Mouse (Mus musculus): Measurements from ENCODE around the gene Map3k1. TPM values are rescaled to one million over a fixed set of nuclear protein-coding genes. Genes with fewer than 3 reads are reported as not detected.
"Not testable (repeated sequence)": the region's sequence is repeated elsewhere in the genome, so short reads cannot be mapped to it uniquely, and the experiment has no call there.

Map3k1 gene
- polyA plus RNA-seq, 3 experiments from 2014 or later = 81.9 to 104 (median 103) TPM

DNA sequence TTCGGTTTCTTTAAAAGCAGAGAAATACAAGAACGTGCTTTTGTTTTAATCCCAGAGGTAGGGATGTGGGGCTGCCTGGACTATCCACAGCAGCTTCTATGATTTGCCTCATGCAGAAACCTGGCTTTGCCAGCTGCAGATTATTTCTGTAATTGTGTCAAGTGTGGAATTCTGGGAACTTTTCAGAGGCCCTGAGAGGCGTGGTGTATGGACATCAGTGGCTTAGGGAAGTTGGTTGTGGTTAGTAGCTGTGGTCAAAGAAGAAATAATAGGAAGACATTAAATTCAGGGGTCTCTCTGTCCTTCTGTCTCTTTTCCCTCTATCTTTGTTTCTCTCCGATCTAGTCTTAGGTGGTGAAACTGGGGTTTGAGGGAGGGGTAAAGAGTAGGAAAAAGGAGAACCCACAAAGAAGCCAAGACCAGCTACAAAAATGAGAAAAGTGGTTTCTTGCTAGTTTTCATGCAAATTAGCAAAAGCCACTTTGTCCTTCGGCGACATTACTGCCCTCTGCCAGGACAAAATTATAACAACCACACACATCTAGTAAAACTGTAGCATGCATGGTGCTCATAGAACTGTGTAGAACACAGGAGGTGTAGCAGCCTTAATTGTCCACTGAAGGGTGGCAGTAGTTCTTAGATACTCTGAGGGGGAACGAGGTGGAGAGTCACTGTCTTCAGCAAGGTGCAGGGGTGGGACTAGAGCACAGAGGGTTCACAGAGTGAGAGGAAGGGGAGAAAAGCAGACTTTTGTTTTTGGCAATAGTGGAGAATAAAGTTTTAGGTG is 67.4 kb downstream of the Map3k1 start:
- no peak for ATAC-seq

DNA sequence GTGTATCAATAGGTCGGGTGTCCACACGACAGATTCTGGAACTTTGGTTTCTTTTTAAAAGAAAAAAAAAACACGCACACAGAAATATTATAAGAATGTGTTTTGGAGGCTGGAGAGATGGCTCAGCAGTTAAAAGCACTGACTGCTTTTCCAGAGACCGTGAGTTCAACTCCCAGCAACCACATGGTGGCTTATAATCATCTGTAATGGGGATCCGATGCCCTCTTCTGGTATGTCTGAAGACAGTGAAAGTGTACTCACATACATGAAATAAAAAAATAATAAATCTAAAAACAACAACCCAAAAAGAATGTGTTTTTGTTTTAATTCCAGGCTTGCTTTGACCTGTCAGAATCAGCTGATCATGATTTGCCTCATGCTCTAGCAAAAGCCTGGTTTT is 81.9 kb downstream of the Map3k1 start:
- ATAC-seq = no peak

DNA sequence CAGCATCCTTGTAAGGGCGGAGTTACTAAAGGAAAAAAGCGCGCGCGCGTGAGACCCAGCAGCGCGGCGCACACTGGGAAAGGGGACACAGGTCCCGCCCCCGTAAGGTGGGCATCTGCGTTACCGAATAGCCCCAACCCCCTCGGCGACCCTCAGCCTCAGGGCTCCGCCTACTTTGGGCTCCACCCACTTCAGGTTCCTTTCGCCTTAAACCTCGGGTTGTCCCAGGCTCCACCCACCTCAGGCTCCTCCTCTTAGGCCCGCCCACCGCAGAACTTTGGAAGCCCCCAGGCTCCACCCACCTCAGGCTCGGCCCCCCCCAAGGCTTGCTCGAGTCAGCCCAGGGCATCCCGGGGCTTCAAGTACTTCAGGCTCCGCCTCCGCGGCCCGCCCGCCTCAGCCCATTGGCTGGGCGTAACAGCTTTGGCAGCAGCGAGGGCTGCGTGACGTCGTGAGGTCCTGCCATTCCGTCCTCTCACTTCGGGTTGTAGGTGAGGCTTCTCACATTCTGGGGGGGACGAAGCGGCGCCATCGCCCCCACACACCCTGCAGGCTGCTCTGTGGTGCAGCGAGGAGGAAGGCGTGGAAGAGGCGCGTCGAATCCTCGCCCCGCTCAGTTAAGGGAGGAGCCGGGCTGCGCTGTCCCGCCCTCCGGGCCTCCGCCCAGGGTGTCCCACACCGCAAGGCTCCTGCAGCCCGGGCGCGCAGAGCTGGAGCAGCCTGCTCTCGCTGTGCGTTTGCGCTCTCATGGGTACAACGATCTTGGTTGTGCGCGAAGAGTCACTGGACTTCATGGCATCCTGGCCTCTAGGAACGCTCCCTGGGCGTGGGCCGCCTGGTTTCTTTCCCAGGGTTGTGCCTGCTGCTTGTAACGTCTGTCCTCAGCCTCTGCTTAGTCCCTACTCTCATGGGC is 83.4 kb downstream of the Map3k1 start:
- ATAC-seq = peak; percentile 89

DNA sequence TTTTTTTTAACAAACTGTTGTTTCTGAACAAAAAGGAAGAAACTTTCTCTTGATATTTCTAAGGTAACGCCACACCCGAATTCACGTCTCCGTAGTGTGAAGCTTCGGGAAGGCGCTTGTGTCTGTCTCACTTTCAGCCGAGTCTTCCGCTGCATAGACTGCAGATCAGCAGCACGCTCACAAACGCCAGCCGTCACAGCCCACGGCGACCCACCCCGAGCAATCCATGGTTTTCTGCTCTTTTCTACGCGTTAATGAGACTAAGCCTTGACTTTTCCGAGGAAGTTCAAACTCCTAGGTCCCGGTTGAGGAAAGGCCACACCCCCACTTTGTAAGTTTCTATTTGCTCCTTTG is 84.0 kb downstream of the Map3k1 start:
- ATAC-seq = peak; percentile 24

DNA sequence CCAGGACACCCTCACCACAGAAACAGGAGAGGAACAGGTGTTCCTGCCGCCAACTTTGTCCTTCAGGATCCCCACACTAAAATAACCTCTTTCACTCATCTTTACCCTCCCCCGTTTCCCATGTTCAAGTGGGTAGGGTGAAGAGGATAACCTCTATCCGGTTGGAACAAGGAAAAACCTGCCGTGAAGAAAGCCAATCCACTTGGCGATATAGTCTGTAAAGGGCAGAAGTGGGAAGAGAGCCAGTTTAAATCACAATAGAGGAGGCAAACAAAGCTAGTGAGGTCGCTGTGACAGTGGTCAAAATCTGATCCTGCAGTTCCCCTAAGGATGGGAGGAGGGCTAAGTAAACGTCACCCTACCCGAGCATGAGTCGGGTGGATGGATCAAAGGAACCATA is 89.1 kb downstream of the Map3k1 start:
- ATAC-seq = no peak

DNA sequence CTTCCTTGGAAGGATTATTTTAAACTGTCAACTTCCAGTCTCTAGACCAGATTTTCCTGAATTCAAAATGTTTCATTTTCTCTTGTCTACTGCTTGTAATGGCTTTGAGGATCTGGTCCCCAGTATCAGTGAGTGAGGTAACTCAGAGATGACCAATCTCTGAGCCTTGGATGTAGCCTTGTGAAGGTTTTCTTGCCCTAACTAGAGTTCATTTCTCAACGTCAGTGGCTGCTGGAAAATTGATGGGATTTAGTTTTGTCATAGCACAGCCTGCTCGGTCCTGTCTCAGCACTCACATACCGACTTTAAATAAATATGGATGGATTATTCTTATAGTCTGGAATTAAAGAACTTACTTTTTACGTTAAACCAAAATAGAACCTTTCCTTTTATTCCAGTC is 98.3 kb downstream of the Map3k1 start:
- ATAC-seq = no peak

DNA sequence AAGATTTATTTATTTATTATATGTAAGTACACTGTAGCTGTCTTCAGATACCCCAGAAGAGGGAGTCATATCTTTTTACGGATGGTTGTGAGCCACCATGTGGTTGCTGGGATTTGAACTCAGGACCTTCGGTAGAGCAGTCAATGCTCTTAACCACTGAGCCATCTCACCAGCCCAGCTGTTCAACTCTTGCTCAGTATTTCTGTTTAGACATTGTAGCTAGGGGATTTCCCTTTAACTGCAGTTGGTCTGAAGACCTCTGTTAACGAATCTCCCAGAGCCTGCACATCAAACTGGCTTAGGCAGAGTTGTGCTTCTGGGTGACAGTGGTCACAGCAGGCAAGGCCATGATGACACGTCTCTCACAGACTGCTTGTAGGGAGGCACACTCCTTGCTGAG is 104.8 kb downstream of the Map3k1 start:
- ATAC-seq = not testable (repeated sequence)

DNA sequence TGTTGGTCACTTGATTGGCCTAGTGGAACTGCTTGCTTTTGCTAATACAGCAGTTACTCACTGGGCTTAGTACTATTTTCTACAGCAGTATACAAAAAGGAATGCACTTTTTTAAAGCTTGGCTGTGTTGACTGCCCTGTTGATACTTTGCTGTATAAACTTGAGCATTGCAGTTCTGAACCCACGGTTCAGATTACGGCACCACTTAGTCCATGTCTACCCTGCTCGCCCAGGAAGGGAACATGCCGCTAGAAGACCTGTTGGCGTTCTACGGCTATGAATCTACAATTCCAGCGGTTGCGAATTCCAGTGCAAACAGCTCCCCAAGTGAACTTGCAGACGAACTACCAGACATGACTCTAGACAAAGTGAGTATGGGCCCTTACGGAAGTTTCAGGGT is 105.4 kb downstream of the Map3k1 start:
- ATAC-seq = no peak

Other genes with a start within 250 kb of the Map3k1 start
- not detected for gene Gm10198, start 216.2 kb downstream of the Map3k1 start, polyA plus RNA-seq (2017; shearing (Covaris generic))
- gene Mier3, start 128.0 kb downstream of the Map3k1 start, polyA plus RNA-seq (2017; shearing (Covaris generic)) = 10 to 100 TPM; 15.0 to 19.9 (median 17.1) TPM